ENCODE assay signal across 10 mouse cellular contexts in genomic region chr8:109863398-109863797, GRCm38 (mm10). TPM values are rescaled to one million over a fixed set of nuclear protein-coding genes. Genes with fewer than 3 reads are reported as not detected.
DNase-seq lines count a peak whose midpoint lies in the region; ATAC-seq and TF ChIP-seq lines count a peak whose summit lies in the region.
"Had no signal": no experiment of that assay in that cellular context is flagged by ENCODE, and none has a peak within 500 bp of the region (broad histone marks: within the 10 kb centered on the region; RNA-seq: fewer than 3 reads in every experiment).

No protein-coding gene starts in this region.

- H3K4me3 ChIP-seq in kidney, embryonic 16.5 days (ENCODE audit: low read length) = no peak overlapping the region
- peak overlapping the region; percentile 15; the same call in 1 of the 2 replicates for H3K4me3 ChIP-seq in macrophage (ENCODE audit: inconsistent target)
- no peak overlapping the region for H3K4me3 ChIP-seq in cerebellum, adult 2 months (replicated peaks; ENCODE audit: insufficient read depth, low read depth, low read length)
- H3K4me3 ChIP-seq: embryonic facial prominence, embryonic 13.5 days; limb, embryonic 13.5 days had no signal

- TF ChIP-seq POLR2A in cerebellum, adult 2 months (IDR thresholded peaks at IDR 0.05; ENCODE audit: borderline replicate concordance, insufficient read depth, low read length) = no peak

- DNase-seq in adrenal gland, adult (ENCODE audit: inconsistent age in 2 of 2, low spot score in 1 of 2) = peak; percentile 30 to 59
- DNase-seq in adrenal gland, postnatal 4 days (ENCODE audit: low spot score in 2 of 2) = no peak
- peak; percentile 27 for DNase-seq in brain, adult 2 months (ENCODE audit: low read depth, low spot score)
- peak; percentile 25 for DNase-seq in yolk sac, embryonic 10.5 days (ENCODE audit: low spot score)
- DNase-seq in ovary, postnatal 10 days (ENCODE audit: low spot score) = no peak
- no peak for DNase-seq in cerebellum, adult 2 months

- ATAC-seq in kidney, embryonic 16.5 days (ENCODE audit: low FRiP score, low TSS enrichment) = no peak

- TF ChIP-seq CTCF in cerebellum, adult 2 months (IDR thresholded peaks at IDR 0.05; ENCODE audit: borderline replicate concordance, insufficient read depth, low read depth, low read length) = no peak

- no peak overlapping the region for H3K4me2 ChIP-seq in kidney, embryonic 16.5 days (replicated peaks; ENCODE audit: low read depth, low read length)
- H3K4me2 ChIP-seq: embryonic facial prominence, embryonic 13.5 days; limb, embryonic 13.5 days had no signal

- H3K27ac ChIP-seq in kidney, embryonic 16.5 days (ENCODE audit: low read length) = 0 out of 2 replicates have a peak overlapping the region, but pooled peaks have one; percentile 29
- H3K27ac ChIP-seq in macrophage = peak overlapping the region; percentile 70
- no peak overlapping the region for H3K27ac ChIP-seq in cerebellum, adult 2 months (ENCODE audit: insufficient read depth, low read length)
- H3K27ac ChIP-seq: embryonic facial prominence, embryonic 13.5 days; limb, embryonic 13.5 days had no signal

- H3K36me3 ChIP-seq in kidney, embryonic 16.5 days (ENCODE audit: insufficient read depth, low read length) = peaks cover 31% of the 10 kb centered on the region
- H3K36me3 ChIP-seq in macrophage (ENCODE audit: inconsistent target) = peaks cover 32% of the 10 kb centered on the region

- H3K9ac ChIP-seq in kidney, embryonic 16.5 days (replicated peaks; ENCODE audit: low read length) = no peak overlapping the region
- H3K9ac ChIP-seq: embryonic facial prominence, embryonic 13.5 days; limb, embryonic 13.5 days had no signal

- peaks cover 3% of the 10 kb centered on the region; the same call in 1 of the 2 replicates for H3K4me1 ChIP-seq in kidney, embryonic 16.5 days (ENCODE audit: insufficient read depth, low read length)
- peaks cover 6% of the 10 kb centered on the region for H3K4me1 ChIP-seq in cerebellum, adult 2 months (ENCODE audit: control insufficient read depth, insufficient read depth, low read length)

- no peaks in the 10 kb centered on the region for H3K27me3 ChIP-seq in kidney, embryonic 16.5 days (ENCODE audit: insufficient read depth, low read length)
- H3K27me3 ChIP-seq in cerebellum, adult 2 months (ENCODE audit: control insufficient read depth, insufficient read depth, low read length) = no peaks in the 10 kb centered on the region
- H3K27me3 ChIP-seq: embryonic facial prominence, embryonic 13.5 days; limb, embryonic 13.5 days had no signal

- 73% methylated on average over 2 of the region's 2 CpGs for WGBS in kidney, embryonic 16.5 days
- WGBS in macrophage (ENCODE audit: missing documents) = 9% methylated on average over 2 of the region's 2 CpGs
- WGBS in cerebellum, adult 2 months = 89% methylated on average over 2 of the region's 2 CpGs

- peaks cover 15% of the 10 kb centered on the region; the same call in 1 of the 2 replicates for H3K79me2 ChIP-seq in macrophage (ENCODE audit: inconsistent target)

- no peaks in the 10 kb centered on the region for H3K9me3 ChIP-seq in kidney, embryonic 16.5 days (ENCODE audit: low read length)
- H3K9me3 ChIP-seq: embryonic facial prominence, embryonic 13.5 days; limb, embryonic 13.5 days had no signal

RNA-seq across cellular contexts. Expression of gene Phlpp2, which starts 4.9 kb away (rescaled TPM):
- 10 to 100 TPM; 11.3 to 12.2 TPM for total RNA-seq in adrenal gland, postnatal 4 days (2021)
- 2.6 and 2.7 TPM in 2 replicates for polyA plus RNA-seq in kidney, embryonic 16.5 days (2015; fragmentation: Nextera tagmentation; extraction: Ambion mirVana)
- 10 to 100 TPM in 24 of 26 experiments, 1 to 10 TPM in 2; 6.4 to 69.4 (median 17.8) TPM for total RNA-seq in macrophage (2018; cell fraction: chromatin; rRNA removed)
- 1 to 10 TPM; 2.0 to 7.6 (median 3.8) TPM for total RNA-seq in macrophage (2018; cell fraction: cytosol; rRNA removed)
- total RNA-seq in macrophage (2018; cell fraction: nucleus; rRNA removed) = 10 to 100 TPM in 15 of 26 experiments, 1 to 10 TPM in 11; 5.8 to 52.6 (median 10.7) TPM
- polyA plus RNA-seq in macrophage (2018) = 2.0 to 3.3 TPM (median 2.8 TPM) in 3 replicates
- polyA plus RNA-seq in cerebellum, adult 2 months (2012; rRNA removed) = 19.2 TPM in 2 replicates

Comparison
In these comparisons a context has a peak if more than half of its experiments do, and no peak if none do; other contexts are left out.
1. DNase-seq: peak in adrenal gland, adult (2 of 2), brain, adult 2 months (single experiment) and yolk sac, embryonic 10.5 days (single experiment); none in adrenal gland, postnatal 4 days (0 of 2), ovary, postnatal 10 days (single experiment) and cerebellum, adult 2 months (0 of 2).